Mouse (Mus musculus): ENCODE data around the gene Rnf227.

DNA sequence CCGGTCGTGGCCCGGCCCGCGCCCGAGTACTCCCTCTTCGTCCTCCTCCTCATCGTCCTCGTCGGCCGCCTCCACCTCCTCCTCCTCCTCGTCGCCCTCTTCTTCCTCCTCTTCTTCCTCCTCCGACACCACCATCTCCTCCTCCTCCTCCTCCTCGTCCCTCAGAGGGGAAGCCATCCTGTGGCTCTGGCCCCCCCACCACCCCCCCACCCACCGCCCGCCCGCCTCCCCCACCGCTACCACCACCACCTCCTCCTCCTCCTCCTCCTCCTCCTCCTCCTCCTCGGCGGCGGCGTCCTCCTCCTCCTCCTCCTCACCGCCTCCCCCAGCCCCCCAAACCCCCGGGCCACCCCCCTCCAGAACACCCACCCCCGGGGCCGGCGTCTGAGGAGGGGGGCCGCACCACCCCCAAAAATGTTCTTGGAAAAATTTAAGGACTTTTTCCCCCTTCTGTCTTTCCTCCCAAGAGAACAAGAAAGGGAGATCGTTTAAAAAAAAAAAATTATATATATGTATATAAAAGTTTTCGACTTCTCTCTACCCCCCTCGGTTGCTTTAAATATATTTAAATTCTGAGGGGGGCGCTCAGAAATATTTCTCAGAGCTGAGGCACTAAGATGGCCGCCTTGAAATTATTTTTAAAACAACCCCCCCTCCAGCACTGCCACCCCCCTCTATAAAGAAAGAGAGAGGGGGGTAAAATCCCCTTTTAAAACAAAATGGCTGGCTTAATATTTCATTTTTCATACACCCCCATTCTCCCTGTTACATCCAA, 29.1 kb downstream of the Rnf227 start, which contains the start of gene Chd3:
- TF ChIP-seq CTCF (IDR thresholded peaks at IDR 0.05; ENCODE audit: extremely low read depth, insufficient read length, insufficient replicate concordance, low read depth, low read length) (no peak), POLR2A (IDR thresholded peaks at IDR 0.05; ENCODE audit: low read depth, low read length) (no peak)

All from small intestine, adult 2 months (tissue).